In genomic region chr14:71104617-71105016, GRCm38 (mm10) we compare ENCODE assay signal across 14 mouse cellular contexts.
A peak's percentile ranks its signal among the peaks of the same experiment; 100 is the strongest.
DNase-seq lines count a peak whose midpoint lies in the region; ATAC-seq and TF ChIP-seq lines count a peak whose summit lies in the region.
"Had no signal": no experiment of that assay in that cellular context is flagged by ENCODE, and none has a peak within 500 bp of the region (broad histone marks: within the 10 kb centered on the region; RNA-seq: fewer than 3 reads in every experiment).

No protein-coding gene starts in this region.

- no peak overlapping the region for H3K4me2 ChIP-seq in hindbrain, embryonic 11.5 days (replicated peaks; ENCODE audit: low read depth, low read length)

- no peaks in the 10 kb centered on the region; a peak in 1 of 4 replicates for H3K4me1 ChIP-seq in MEL (ENCODE audit: control insufficient read depth in 1 of 2, insufficient read depth in 2 of 2, low read length in 2 of 2)
- no peaks in the 10 kb centered on the region for H3K4me1 ChIP-seq in hindbrain, embryonic 11.5 days (replicated peaks; ENCODE audit: control insufficient read depth, insufficient read depth, low read length)

- H3K4me3 ChIP-seq in MEL (ENCODE audit: control insufficient read depth in 1 of 2, insufficient read depth in 1 of 2, low read depth in 2 of 2, low read length in 2 of 2): no peak overlapping the region
- H3K4me3 ChIP-seq in hindbrain, embryonic 11.5 days (ENCODE audit: low read depth, low read length): no peak overlapping the region

- no peak overlapping the region for H3K9ac ChIP-seq in MEL (ENCODE audit: control insufficient read depth, low read depth, low read length, poor library complexity, severe bottlenecking)
- H3K9ac ChIP-seq in hindbrain, embryonic 11.5 days (ENCODE audit: low read depth, low read length): no peak overlapping the region

- peaks cover 0 to 9% of the 10 kb centered on the region in 2 experiments; a peak in 2 of 4 replicates for H3K36me3 ChIP-seq in MEL (ENCODE audit: control insufficient read depth in 1 of 2, insufficient read depth in 2 of 2, low read length in 2 of 2)
- H3K36me3 ChIP-seq in hindbrain, embryonic 11.5 days (ENCODE audit: control insufficient read depth, insufficient read depth, low read length): no peaks in the 10 kb centered on the region
- H3K36me3 ChIP-seq: G1E had no signal

- no peaks in the 10 kb centered on the region for H3K79me2 ChIP-seq in MEL (ENCODE audit: control insufficient read depth, insufficient read depth, low read length, poor library complexity)

- DNase-seq in heart, adult 11 months: peak; percentile 2
- DNase-seq in heart, adult 9 months (ENCODE audit: low spot score in 2 of 2): no peak
- DNase-seq in MEL (ENCODE audit: low read depth, low spot score): peak; percentile 33
- no peak for DNase-seq in hindbrain, embryonic 11.5 days (ENCODE audit: low spot score)
- DNase-seq: adrenal gland, postnatal 25 days; B cell, adult 2 months; cerebellum, adult 11 months; cerebellum, adult 11-12 months; cerebellum, adult 18-20 months; cerebellum, adult 2 months had no signal

- TF ChIP-seq RAD21 in MEL (IDR thresholded peaks at IDR 0.05; ENCODE audit: low read depth, low read length): no peak

- no peaks in the 10 kb centered on the region for H3K9me3 ChIP-seq in MEL (replicated peaks; ENCODE audit: insufficient read depth, low read length)
- no peaks in the 10 kb centered on the region for H3K9me3 ChIP-seq in hindbrain, embryonic 11.5 days (ENCODE audit: control insufficient read depth, low read length)

- H3K27me3 ChIP-seq in MEL (ENCODE audit: control insufficient read depth in 1 of 2, insufficient read depth in 2 of 2, low read length in 2 of 2): no peaks in the 10 kb centered on the region
- no peaks in the 10 kb centered on the region for H3K27me3 ChIP-seq in hindbrain, embryonic 11.5 days (ENCODE audit: control insufficient read depth, insufficient read depth, low read length)
- H3K27me3 ChIP-seq: Patski had no signal

- no peak for TF ChIP-seq CTCF in MEL (IDR thresholded peaks at IDR 0.05 in 2 of 3, conservative IDR thresholded peaks at IDR 0.05 in 1 of 3; ENCODE audit: control insufficient read depth in 1 of 3, insufficient read depth in 1 of 3, low read depth in 2 of 3, low read length in 3 of 3, poor library complexity in 1 of 3, severe bottlenecking in 1 of 3)

- peak; percentile 58 to 60; a peak in 3 of 4 replicates for TF ChIP-seq EP300 in MEL (IDR thresholded peaks at IDR 0.05; ENCODE audit: low read depth in 1 of 2, low read length in 2 of 2)

- ATAC-seq in hindbrain, embryonic 11.5 days (ENCODE audit: low FRiP score): no peak
- ATAC-seq: activated CD4-positive, CD25-positive, alpha-beta regulatory T cell, adult 4 months; CD4-positive, CD25-positive, alpha-beta regulatory T cell, adult 4 months; Patski had no signal

- TF ChIP-seq POLR2A in MEL (IDR thresholded peaks at IDR 0.05; ENCODE audit: control insufficient read depth in 1 of 2, insufficient read depth in 1 of 2, low read depth in 1 of 2, low read length in 2 of 2, poor library complexity in 1 of 2): no peak

- H3K27ac ChIP-seq in MEL (ENCODE audit: control insufficient read depth, low read depth, low read length): no peak overlapping the region
- no peak overlapping the region for H3K27ac ChIP-seq in hindbrain, embryonic 11.5 days (ENCODE audit: low read depth, low read length)

TF ChIP-seq in MEL, 35 proteins besides CTCF, POLR2A, EP300 and RAD21:
- no peak for TF ChIP-seq CHD2 (IDR thresholded peaks at IDR 0.05; ENCODE audit: low read length)
- no peak for TF ChIP-seq NRF1 (IDR thresholded peaks at IDR 0.05; ENCODE audit: insufficient read depth, low read depth, low read length, poor library complexity, severe bottlenecking)
- TF ChIP-seq TBP (IDR thresholded peaks at IDR 0.05; ENCODE audit: low read depth, low read length): no peak
- no peak for TF ChIP-seq MYB (IDR thresholded peaks at IDR 0.05; ENCODE audit: low read depth, low read length)
- no peak for TF ChIP-seq HCFC1 (IDR thresholded peaks at IDR 0.05; ENCODE audit: low read depth, low read length)
- no peak for TF ChIP-seq E2F4 (IDR thresholded peaks at IDR 0.05; ENCODE audit: borderline replicate concordance, low read depth, low read length)
- TF ChIP-seq UBTF (IDR thresholded peaks at IDR 0.05; ENCODE audit: borderline replicate concordance, insufficient read depth, low read depth, low read length): no peak
- TF ChIP-seq TCF12 (IDR thresholded peaks at IDR 0.05; ENCODE audit: low read depth, low read length): peak; percentile 67
- no peak for TF ChIP-seq ZC3H11A (IDR thresholded peaks at IDR 0.05; ENCODE audit: low read depth, low read length)
- TF ChIP-seq USF1 (IDR thresholded peaks at IDR 0.05; ENCODE audit: low read depth, low read length): no peak
- TF ChIP-seq ZMIZ1 (IDR thresholded peaks at IDR 0.05; ENCODE audit: low read depth, low read length): no peak
- no peak for TF ChIP-seq GABPA (IDR thresholded peaks at IDR 0.05; ENCODE audit: low read depth, low read length)
- no peak for TF ChIP-seq RCOR1 (IDR thresholded peaks at IDR 0.05; ENCODE audit: low read depth, low read length)
- TF ChIP-seq MAFK (IDR thresholded peaks at IDR 0.05; ENCODE audit: borderline replicate concordance, low read depth, low read length): 0 out of 2 replicates have a peak, but pooled peaks have one; percentile 4
- no peak for TF ChIP-seq MEF2A (IDR thresholded peaks at IDR 0.05; ENCODE audit: extremely low read depth, insufficient replicate concordance, low read depth, low read length, poor library complexity, severe bottlenecking)
- TF ChIP-seq SIN3A (IDR thresholded peaks at IDR 0.05; ENCODE audit: low read length): no peak
- no peak for TF ChIP-seq ZKSCAN1 (IDR thresholded peaks at IDR 0.05; ENCODE audit: low read depth, low read length)
- TF ChIP-seq POLR2AphosphoS5 (IDR thresholded peaks at IDR 0.05; ENCODE audit: borderline replicate concordance, low read depth, low read length): no peak
- no peak for TF ChIP-seq POLR2AphosphoS2 (IDR thresholded peaks at IDR 0.05; ENCODE audit: low read length)
- TF ChIP-seq BHLHE40 (IDR thresholded peaks at IDR 0.05; ENCODE audit: borderline replicate concordance, low read depth, low read length): no peak
- no peak for TF ChIP-seq USF2 (IDR thresholded peaks at IDR 0.05; ENCODE audit: borderline replicate concordance in 1 of 2, insufficient read depth in 1 of 2, low read depth in 1 of 2, low read length in 2 of 2)
- TF ChIP-seq CHD1 (IDR thresholded peaks at IDR 0.05; ENCODE audit: low read depth, low read length): no peak
- peak; percentile 45; the same call in 1 of the 2 replicates for TF ChIP-seq GATA1 (IDR thresholded peaks at IDR 0.05; ENCODE audit: low read depth, low read length)
- peak; percentile 26; the same call in 1 of the 2 replicates for TF ChIP-seq MAX (IDR thresholded peaks at IDR 0.05; ENCODE audit: low read length)
- peak; percentile 22; the same call in 1 of the 2 replicates for TF ChIP-seq MXI1 (IDR thresholded peaks at IDR 0.05; ENCODE audit: low read depth, low read length)
- TF ChIP-seq NELFE (IDR thresholded peaks at IDR 0.05; ENCODE audit: low read depth, low read length): no peak
- no peak for TF ChIP-seq KAT2A (conservative IDR thresholded peaks at IDR 0.05; ENCODE audit: low read depth, low read length)
- no peak for TF ChIP-seq MYC (IDR thresholded peaks at IDR 0.05; ENCODE audit: low read depth, low read length)
- TF ChIP-seq JUND (IDR thresholded peaks at IDR 0.05; ENCODE audit: low read depth, low read length): no peak
- TF ChIP-seq MAZ (IDR thresholded peaks at IDR 0.05; ENCODE audit: low read depth, low read length): no peak
- no peak for TF ChIP-seq SMC3 (IDR thresholded peaks at IDR 0.05; ENCODE audit: low read depth, low read length)
- TF ChIP-seq TAL1 (IDR thresholded peaks at IDR 0.05; ENCODE audit: low read length): 0 out of 2 replicates have a peak, but pooled peaks have one; percentile 15
- TF ChIP-seq ELF1 (IDR thresholded peaks at IDR 0.05; ENCODE audit: low read depth, low read length): no peak
- peak; percentile 69 for TF ChIP-seq ETS1 (IDR thresholded peaks at IDR 0.05; ENCODE audit: low read depth, low read length)
- TF ChIP-seq ZNF384 (IDR thresholded peaks at IDR 0.05; ENCODE audit: low read depth, low read length): peak; percentile 74
TF ChIP-seq in MEL: peak in this region for 8.

Comparison
In these comparisons a context has a peak if more than half of its experiments do, and no peak if none do; other contexts are left out.
1. DNase-seq: peak in heart, adult 11 months (single experiment) and MEL (single experiment); none in heart, adult 9 months (0 of 2) and hindbrain, embryonic 11.5 days (single experiment).